Mouse (Mus musculus) embryonic fibroblast, embryonic 13.5 days (primary cell): Measurements from ENCODE around the gene Rsad1.

Source experiments
- CTCF ChIP-seq: IDR thresholded peaks from 2 replicates; pipeline ENCODE4 v1.5.1; 2011; ENCODE audit warnings: mild to moderate bottlenecking, control low read depth, low read length, moderate library complexity, borderline replicate concordance; ENCODE audit not compliant: insufficient read depth
- POLR2A ChIP-seq: IDR thresholded peaks from 2 replicates; pipeline ENCODE4 v1.6.1; 2011; ENCODE audit warnings: low read depth, mild to moderate bottlenecking, control low read depth, low read length, moderate library complexity

DNA sequence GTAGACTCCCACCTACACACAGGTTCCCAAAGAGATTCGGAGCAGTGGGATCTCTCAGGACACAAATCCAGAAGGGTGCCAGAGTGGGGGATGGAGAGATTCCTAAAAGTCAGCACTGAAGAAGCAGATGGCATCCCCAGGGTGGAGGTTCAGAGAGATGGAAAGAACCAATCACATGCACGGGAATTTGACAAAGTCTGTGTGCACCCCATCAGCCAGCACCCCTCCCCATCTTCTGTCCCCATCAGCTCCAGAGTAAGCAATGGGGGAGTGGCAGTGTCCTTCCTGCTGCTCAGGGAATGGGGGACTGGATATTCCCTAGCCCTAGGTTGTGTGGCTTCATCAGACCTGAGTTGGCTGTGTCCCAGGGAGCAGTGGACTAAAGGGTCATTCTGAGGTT, 50.0 kb downstream of the Rsad1 start:
- no peak for TF ChIP-seq CTCF
- no peak for TF ChIP-seq POLR2A
